Mouse (Mus musculus): ENCODE data around the gene Isca1.
"Not testable (repeated sequence)": the region's sequence is repeated elsewhere in the genome, so short reads cannot be mapped to it uniquely, and the experiment has no call there.

Gene Isca1

GRCm38 (mm10) chr13:59746164-59746563 lies 23.4 kb downstream of the Isca1 start:
- no peak for DNase-seq

GRCm38 (mm10) chr13:59745462-59745861 lies 24.1 kb downstream of the Isca1 start:
- DNase-seq: no peak

- DNase-seq: peak; percentile 55
Observed at GRCm38 (mm10) chr13:59741697-59742096, 27.9 kb downstream of the Isca1 start.

GRCm38 (mm10) chr13:59741096-59741495 lies 28.5 kb downstream of the Isca1 start:
- no peak for DNase-seq

- DNase-seq: peak; percentile 77
Observed at GRCm38 (mm10) chr13:59739397-59739796, 30.2 kb downstream of the Isca1 start.

GRCm38 (mm10) chr13:59738455-59738854 lies 31.2 kb downstream of the Isca1 start:
- DNase-seq: peak; percentile 82

GRCm38 (mm10) chr13:59735190-59735589 lies 34.4 kb downstream of the Isca1 start:
- DNase-seq: peak; percentile 79

GRCm38 (mm10) chr13:59734347-59734746 lies 35.3 kb downstream of the Isca1 start:
- DNase-seq: peak; percentile 68

GRCm38 (mm10) chr13:59733936-59734335 lies 35.7 kb downstream of the Isca1 start:
- no peak for DNase-seq

- DNase-seq: peak; percentile 40
Observed at GRCm38 (mm10) chr13:59731652-59732051, 38.0 kb downstream of the Isca1 start, which contains the start of gene Spata31d1d. Spata31d1d (minus strand) TSS chr13:59731752.

GRCm38 (mm10) chr13:59728378-59729093 lies 41.1 kb downstream of the Isca1 start:
- DNase-seq: peak; percentile 87

- no peak for DNase-seq
Observed at GRCm38 (mm10) chr13:59726139-59726867, 43.3 kb downstream of the Isca1 start.

GRCm38 (mm10) chr13:59722089-59722488 lies 47.5 kb downstream of the Isca1 start:
- DNase-seq: peak; percentile 42

- DNase-seq: peak; percentile 25
Observed at GRCm38 (mm10) chr13:59719475-59719874, 50.1 kb downstream of the Isca1 start.

GRCm38 (mm10) chr13:59718857-59719440 lies 50.7 kb downstream of the Isca1 start:
- DNase-seq: peak; percentile 23

- no peak for DNase-seq
Observed at GRCm38 (mm10) chr13:59713710-59714109, 55.9 kb downstream of the Isca1 start.

GRCm38 (mm10) chr13:59711984-59712383 lies 57.6 kb downstream of the Isca1 start, which contains the start of gene Spata31d1b:
Spata31d1b (plus strand) TSS chr13:59712284.
- DNase-seq: not testable (repeated sequence)

GRCm38 (mm10) chr13:59710230-59710629 lies 59.4 kb downstream of the Isca1 start, which contains the start of gene Spata31d1a:
Spata31d1a (minus strand) TSS chr13:59710330.
- no peak for DNase-seq
